Mouse (Mus musculus) intestine, postnatal 0 days (tissue): ENCODE results near the gene St3gal3. TPM values are rescaled to one million over a fixed set of nuclear protein-coding genes. Genes with fewer than 3 reads are reported as not detected.

Experiments used
- ATAC-seq: fragments of 200-750 bp; cut with Nextera tagmentation; 2 replicates; pipeline ENCODE4 v1.8.0; 2017; ENCODE audit warnings: mild to moderate bottlenecking, moderate TSS enrichment, moderate library complexity
- H3K27ac ChIP-seq: fragments of 300-500 bp; sonication (generic); 2 replicates; pipeline ENCODE4 v1.5.1; 2014; ENCODE audit warnings: mild to moderate bottlenecking, low read depth, low read length, moderate library complexity
- H3K27me3 ChIP-seq: fragments of 300-500 bp; sonication (generic); replicated peaks from 2 replicates; pipeline ENCODE4 v1.6.1; 2014; ENCODE audit warnings: low read length, mixed read lengths; ENCODE audit not compliant: control insufficient read depth, insufficient read depth
- H3K36me3 ChIP-seq: fragments of 300-500 bp; sonication (generic); 2 replicates; pipeline ENCODE4 v1.6.1; 2014; ENCODE audit warnings: mild to moderate bottlenecking, moderate library complexity; ENCODE audit not compliant: control insufficient read depth, insufficient read depth
- H3K4me1 ChIP-seq: fragments of 300-500 bp; sonication (generic); replicated peaks from 2 replicates; pipeline ENCODE4 v1.6.1; 2014; ENCODE audit warnings: antibody characterized with exemption, low read length, mixed read lengths; ENCODE audit not compliant: control insufficient read depth, insufficient read depth
- H3K4me2 ChIP-seq: fragments of 300-500 bp; sonication (generic); replicated peaks from 2 replicates; pipeline ENCODE4 v1.6.1; 2014; ENCODE audit warnings: low read depth, mild to moderate bottlenecking, moderate library complexity
- H3K4me3 ChIP-seq: fragments of 300-500 bp; sonication (generic); 2 replicates; pipeline ENCODE4 v1.5.1; 2014; ENCODE audit warnings: low read depth, low read length
- H3K9ac ChIP-seq: fragments of 300-500 bp; sonication (generic); 2 replicates; pipeline ENCODE4 v1.6.1; 2014; ENCODE audit warnings: mild to moderate bottlenecking, low read depth, low read length
- H3K9me3 ChIP-seq: fragments of 300-500 bp; sonication (generic); 2 replicates; pipeline ENCODE4 v1.6.1; 2016; ENCODE audit warnings: mixed run types; ENCODE audit not compliant: control insufficient read depth
- CTCF ChIP-seq: sonication (generic); IDR thresholded peaks from 2 replicates; pipeline ENCODE4 v1.5.1; 2016; ENCODE audit warnings: low read depth, mild to moderate bottlenecking, control low read depth, antibody characterized with exemption, moderate library complexity
- WGBS: fragments of 180-500 bp; shearing (Covaris S2); extraction: QIAGEN DNeasy Blood & Tissue Kit; methylation state at CpG from one replicate; pipeline ENCODE4 v1.1.7; 2014; 5-methylcytosine and 5-hydroxymethylcytosine counted together
- polyA plus RNA-seq: library from polyadenylated mRNA; unstranded; fragments of >200 nt; fragmentation: Nextera tagmentation; extraction: Ambion mirVana; gene quantifications from 2 replicates; pipeline ENCODE4 v1.2.1, GENCODE M21; 2015

Gene St3gal3
- polyA plus RNA-seq, 1 experiment from 2014 or later = 15.6 TPM

DNA sequence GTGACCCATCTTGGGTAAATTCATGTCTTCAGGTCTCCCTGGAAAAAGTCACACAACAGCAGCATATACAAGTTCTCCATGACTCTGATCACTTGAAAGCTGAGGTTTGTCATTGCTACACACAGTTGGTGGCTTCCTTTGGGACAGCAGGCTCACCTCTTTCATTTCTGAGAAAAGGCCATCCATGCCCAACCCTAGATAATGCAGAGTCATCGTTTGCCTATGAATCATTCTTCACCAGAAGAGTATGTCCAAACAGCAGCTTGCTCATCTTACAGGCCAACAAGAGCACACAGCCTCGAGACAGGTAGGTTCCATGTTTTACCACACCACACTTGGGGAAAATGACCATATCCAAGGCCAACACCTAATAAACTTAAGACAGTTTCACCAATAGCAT is 45.9 kb downstream of the St3gal3 start:
- no peak for TF ChIP-seq CTCF
- 70% methylated on average over 2 of the region's 2 CpGs for WGBS
- Histone ChIP-seq H3K9me3 (no peaks in the 10 kb centered on the region), H3K4me1 (0 out of 2 replicates have a peak, but pooled peaks cover 2% of the 10 kb centered on the region), H3K9ac (no peak overlapping the region), H3K27me3 (no peaks in the 10 kb centered on the region), H3K36me3 (no peaks in the 10 kb centered on the region), H3K4me3 (no peak overlapping the region), H3K27ac (no peak overlapping the region), H3K4me2 (no peak overlapping the region)
- ATAC-seq = no peak

- WGBS = 68% methylated on average over 4 of the region's 4 CpGs
- Histone ChIP-seq H3K27ac (no peak overlapping the region), H3K4me3 (no peak overlapping the region), H3K9me3 (no peaks in the 10 kb centered on the region), H3K9ac (no peak overlapping the region), H3K4me2 (no peak overlapping the region), H3K27me3 (no peaks in the 10 kb centered on the region), H3K36me3 (no peaks in the 10 kb centered on the region), H3K4me1 (0 out of 2 replicates have a peak, but pooled peaks cover under 1% of the 10 kb centered on the region)
- TF ChIP-seq CTCF = no peak
- no peak for ATAC-seq
Measured at GRCm38 (mm10) chr4:118085025-118085424, 49.7 kb downstream of the St3gal3 start.

GRCm38 (mm10) chr4:118083217-118083951 is 51.3 kb downstream of the St3gal3 start:
- 23% methylated on average over 14 of the region's 14 CpGs for WGBS
- Histone ChIP-seq H3K9ac (no peak overlapping the region), H3K27ac (no peak overlapping the region), H3K36me3 (no peaks in the 10 kb centered on the region), H3K4me3 (no peak overlapping the region), H3K9me3 (no peaks in the 10 kb centered on the region), H3K4me1 (no peaks in the 10 kb centered on the region), H3K27me3 (no peaks in the 10 kb centered on the region), H3K4me2 (no peak overlapping the region)
- ATAC-seq = peak; percentile 78
- peak; percentile 99 for TF ChIP-seq CTCF

- Histone ChIP-seq H3K4me1 (no peaks in the 10 kb centered on the region), H3K27me3 (no peaks in the 10 kb centered on the region), H3K9me3 (no peaks in the 10 kb centered on the region), H3K36me3 (no peaks in the 10 kb centered on the region), H3K27ac (no peak overlapping the region), H3K4me3 (no peak overlapping the region), H3K9ac (no peak overlapping the region), H3K4me2 (no peak overlapping the region)
- no peak for TF ChIP-seq CTCF
- ATAC-seq = no peak
- WGBS = 87% methylated on average over 18 of the region's 18 CpGs
Measured at GRCm38 (mm10) chr4:118081608-118082331, 52.9 kb downstream of the St3gal3 start.

DNA sequence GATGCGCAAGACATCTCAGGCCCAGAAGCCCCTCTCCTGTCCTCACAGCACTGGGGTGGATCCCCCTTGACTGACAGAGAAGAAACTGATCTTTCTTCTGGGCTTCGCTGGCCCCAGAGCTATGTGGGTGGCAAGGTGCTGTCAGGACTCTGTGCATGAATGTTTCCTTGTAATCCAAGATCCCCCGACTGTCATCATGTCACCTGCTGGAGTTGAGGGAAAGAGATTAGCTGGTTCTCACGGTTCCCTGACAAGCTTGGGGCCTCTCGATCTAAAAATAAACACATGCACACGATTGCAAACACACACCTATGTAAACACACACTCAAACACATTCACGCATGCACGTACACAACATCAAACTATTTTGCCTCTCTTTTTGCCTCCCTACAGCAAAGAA is 54.2 kb downstream of the St3gal3 start:
- TF ChIP-seq CTCF = no peak
- Histone ChIP-seq H3K9ac (no peak overlapping the region), H3K36me3 (0 out of 2 replicates have a peak, but pooled peaks cover 4% of the 10 kb centered on the region), H3K4me1 (no peaks in the 10 kb centered on the region), H3K27ac (no peak overlapping the region), H3K4me2 (no peak overlapping the region), H3K9me3 (no peaks in the 10 kb centered on the region), H3K4me3 (no peak overlapping the region), H3K27me3 (no peaks in the 10 kb centered on the region)
- no peak for ATAC-seq
- WGBS = 47% methylated on average over 8 of the region's 8 CpGs

DNA sequence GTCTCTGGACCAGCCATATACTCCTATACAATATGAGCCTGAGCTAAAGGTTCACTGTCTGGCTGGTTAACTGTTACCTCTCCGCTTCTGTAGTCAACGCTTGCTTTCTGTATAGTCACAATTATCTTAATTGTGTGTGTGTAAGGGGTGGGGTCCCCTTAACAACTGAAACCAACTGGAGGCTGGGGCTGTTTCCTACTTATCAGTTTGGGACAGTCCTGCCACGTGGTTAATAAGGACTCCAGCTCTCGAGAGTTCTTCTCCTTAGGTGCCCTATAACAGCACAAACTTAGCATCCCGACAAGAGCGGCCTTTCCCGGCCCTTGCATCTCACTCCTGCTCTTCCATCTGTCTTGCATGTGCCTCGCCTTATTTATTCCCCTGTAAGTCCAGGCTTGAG is 55.5 kb downstream of the St3gal3 start:
- no peak overlapping the region for H3K4me2 ChIP-seq
- no peak overlapping the region for H3K9ac ChIP-seq
- WGBS = 58% methylated on average over 8 of the region's 8 CpGs
- H3K4me1 ChIP-seq = no peaks in the 10 kb centered on the region
- no peaks in the 10 kb centered on the region for H3K9me3 ChIP-seq
- no peaks in the 10 kb centered on the region for H3K27me3 ChIP-seq
- no peak overlapping the region for H3K27ac ChIP-seq
- no peak overlapping the region for H3K4me3 ChIP-seq
- H3K36me3 ChIP-seq = 0 out of 2 replicates have a peak, but pooled peaks cover 4% of the 10 kb centered on the region
- ATAC-seq = no peak
- TF ChIP-seq CTCF = no peak
